In genomic region chr7:134207956-134208355, GRCm38 (mm10) we compare ENCODE assay signal across 8 mouse cellular contexts. TPM values are rescaled to one million over a fixed set of nuclear protein-coding genes. Genes with fewer than 3 reads are reported as not detected.
DNase-seq lines count a peak whose midpoint lies in the region; ATAC-seq lines count a peak whose summit lies in the region.

No protein-coding gene starts in this region.

- intact Hi-C loops in left cerebral cortex, postnatal 10 days (cut with DNase I) = no loop called here

- peak; percentile 61 to 73 for DNase-seq in cerebellum, postnatal 14 days
- no peak for DNase-seq in cerebellum, postnatal 25 days
- DNase-seq in urinary bladder, postnatal 14 days (ENCODE audit: low spot score) = peak; percentile 9
- DNase-seq in urinary bladder, adult 2 months (ENCODE audit: low spot score) = no peak
- DNase-seq in left cerebral cortex, postnatal 10 days (ENCODE audit: extremely low spot score in 1 of 2, low spot score in 2 of 2) = peak; percentile 50 to 59
- DNase-seq in ovary, postnatal 14 days (ENCODE audit: low spot score) = no peak
- no peak for DNase-seq in ovary, postnatal 36 days (ENCODE audit: low spot score)

- ATAC-seq in inflammation-experienced regulatory T-cells, adult 6 months = no peak

RNA-seq across cellular contexts. Expression of gene Adam12, which starts 24.0 kb away (rescaled TPM):
- polyA plus RNA-seq in urinary bladder, adult 2 months (2012; rRNA removed) = 4.3 and 4.6 TPM in 2 replicates
- 1 to 10 TPM; 8.6 to 9.0 TPM for total RNA-seq in left cerebral cortex, postnatal 10 days (2021)
- 1 to 10 TPM in 2 of 3 experiments, under 1 TPM in 1; 0.87 to 2.3 (median 1.6) TPM for polyA plus RNA-seq in inflammation-experienced regulatory T-cells, adult 6 months (2017; shearing (Covaris generic))

Comparison
In these comparisons a context has a peak if more than half of its experiments do, and no peak if none do; other contexts are left out.
1. DNase-seq: peak in cerebellum, postnatal 14 days (2 of 2), urinary bladder, postnatal 14 days (single experiment) and left cerebral cortex, postnatal 10 days (2 of 2); none in cerebellum, postnatal 25 days (0 of 2), urinary bladder, adult 2 months (single experiment), ovary, postnatal 14 days (single experiment) and ovary, postnatal 36 days (single experiment).